Mouse (Mus musculus): ENCODE results near the gene Defb41.
"Not testable (repeated sequence)": the region's sequence is repeated elsewhere in the genome, so short reads cannot be mapped to it uniquely, and the experiment has no call there.

The Defb41 gene

GRCm38 (mm10) chr1:18265038-18265437 is at the start of gene Defb41:
Gene Defb41, minus strand, starts transcription at chr1:18265138.
- DNase-seq (ENCODE audit: low spot score), result no peak

- DNase-seq (ENCODE audit: low spot score), result no peak
Observed at GRCm38 (mm10) chr1:18308474-18308829, 43.5 kb upstream of the Defb41 start.

- DNase-seq (ENCODE audit: low spot score), result no peak
Observed at GRCm38 (mm10) chr1:18307545-18308473, 42.9 kb upstream of the Defb41 start.

- DNase-seq (ENCODE audit: low spot score), result no peak
Observed at GRCm38 (mm10) chr1:18292515-18292914, 27.6 kb upstream of the Defb41 start.

GRCm38 (mm10) chr1:18288860-18289259 is 23.9 kb upstream of the Defb41 start:
- DNase-seq (ENCODE audit: low spot score), result peak; percentile 5

GRCm38 (mm10) chr1:18287371-18287770 is 22.4 kb upstream of the Defb41 start:
- DNase-seq (ENCODE audit: low spot score), result no peak

GRCm38 (mm10) chr1:18271095-18271494 is 6.2 kb upstream of the Defb41 start:
- no peak for DNase-seq (ENCODE audit: low spot score)

GRCm38 (mm10) chr1:18268845-18269244 is 3.9 kb upstream of the Defb41 start:
- no peak for DNase-seq (ENCODE audit: low spot score)

GRCm38 (mm10) chr1:18245801-18246580 is 18.9 kb downstream of the Defb41 start:
- not testable (repeated sequence) for DNase-seq (ENCODE audit: low spot score)

GRCm38 (mm10) chr1:18237343-18237742 is 27.6 kb downstream of the Defb41 start, which contains the start of gene Defb18:
Gene Defb18, minus strand, starts transcription at chr1:18237443.
- DNase-seq (ENCODE audit: low spot score), result no peak

GRCm38 (mm10) chr1:18223385-18223945 is 41.5 kb downstream of the Defb41 start:
- no peak for DNase-seq (ENCODE audit: low spot score)
